Mouse (Mus musculus): Measurements from ENCODE around the gene Ksr1. TPM values are rescaled to one million over a fixed set of nuclear protein-coding genes. Genes with fewer than 3 reads are reported as not detected.

Gene Ksr1
- polyA plus RNA-seq, 1 experiment = 28.1 TPM

DNA sequence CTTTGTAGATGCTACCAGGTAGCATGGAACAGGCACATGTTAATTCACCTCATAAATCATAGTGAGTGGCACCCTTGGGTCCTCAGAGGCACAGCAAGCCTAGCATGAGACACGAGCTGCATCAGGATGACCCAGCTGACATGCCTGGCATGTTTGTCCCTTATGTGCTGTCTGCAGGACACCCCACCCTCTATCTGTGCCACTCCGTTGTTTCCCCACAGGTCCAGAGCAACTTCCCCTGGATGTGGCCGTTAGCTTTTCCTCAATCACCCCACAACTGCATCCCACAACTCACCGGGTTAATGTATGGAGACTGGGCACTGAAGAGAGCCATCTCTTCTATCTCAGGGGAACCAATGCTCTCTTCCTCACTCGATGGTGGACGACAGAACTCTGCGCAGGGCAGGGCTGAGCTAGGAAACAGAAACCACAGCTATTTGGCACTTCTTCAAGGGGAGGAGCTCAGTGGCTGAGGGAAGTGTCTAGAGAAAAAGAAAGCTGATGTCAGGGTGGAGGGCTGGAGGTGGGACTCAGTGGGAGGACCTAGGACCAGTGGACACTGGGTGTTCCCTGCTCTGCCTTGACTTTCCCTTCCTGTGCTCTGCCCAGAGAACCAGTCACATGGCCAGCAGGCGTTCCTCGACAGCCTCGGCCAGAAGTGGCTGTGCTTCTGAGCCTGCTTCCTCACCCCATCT, 161.6 kb downstream of the Ksr1 start, which contains the start of gene Lgals9:
Gene Lgals9, minus strand, starts transcription at position 464 of the 695 bp plus-strand sequence.
- H3K4me3 ChIP-seq (ENCODE audit: control insufficient read depth, insufficient read depth, low read length) = peak within 1 kb of the TSS; percentile 67
- peak; percentile 73 for DNase-seq

DNA sequence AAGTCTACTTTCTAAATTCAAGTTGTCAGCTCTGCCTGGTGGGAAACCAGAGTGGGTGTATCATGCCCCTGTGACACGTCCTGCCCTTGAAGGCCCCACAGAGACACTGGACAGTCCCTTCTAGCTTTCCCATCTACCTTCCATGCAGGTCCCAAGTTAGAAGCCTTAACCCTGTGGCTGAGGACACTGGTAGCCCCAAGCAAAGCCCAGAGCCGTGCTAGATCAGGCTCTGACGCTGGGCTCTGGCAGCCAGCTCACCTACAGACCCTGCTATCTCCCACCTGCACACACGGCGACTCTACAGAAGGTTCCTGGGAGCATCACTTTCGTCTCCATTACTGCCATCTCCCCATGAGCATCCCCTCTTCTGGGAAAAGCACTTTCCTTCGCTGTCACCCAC, 162.7 kb downstream of the Ksr1 start:
- Histone ChIP-seq H3K27me3 (ENCODE audit: control insufficient read depth, insufficient read depth, low read length) (no peaks in the 10 kb centered on the region), H3K27ac (ENCODE audit: control insufficient read depth, insufficient read depth, low read length) (peak overlapping the region; percentile 76), H3K4me1 (replicated peaks; ENCODE audit: control insufficient read depth, insufficient read depth, low read length) (peaks cover 30% of the 10 kb centered on the region), H3K36me3 (ENCODE audit: control insufficient read depth, insufficient read depth, low read length) (no peaks in the 10 kb centered on the region), H3K4me3 (ENCODE audit: control insufficient read depth, insufficient read depth, low read length) (peak overlapping the region; percentile 50)
- no peak for TF ChIP-seq CTCF (IDR thresholded peaks at IDR 0.05; ENCODE audit: borderline replicate concordance, control insufficient read depth, extremely low read depth, insufficient read depth, low read length, poor library complexity)
- 8% methylated on average over 7 of the region's 7 CpGs for WGBS
- DNase-seq = peak; percentile 35

More for the DNA sequence above, 161.6 kb downstream of the Ksr1 start, which contains the start of gene Lgals9:
- peak within 1 kb of the TSS; percentile 76 for H3K27ac ChIP-seq (ENCODE audit: control insufficient read depth, insufficient read depth, low read length)
- no peaks in the 10 kb centered on the region for H3K36me3 ChIP-seq (ENCODE audit: control insufficient read depth, insufficient read depth, low read length)
- 0% methylated on average over 10 of the region's 10 CpGs for WGBS
- peaks cover 29% of the 10 kb centered on the region for H3K4me1 ChIP-seq (replicated peaks; ENCODE audit: control insufficient read depth, insufficient read depth, low read length)
- TF ChIP-seq POLR2A (IDR thresholded peaks at IDR 0.05; ENCODE audit: control insufficient read depth, extremely low read depth, insufficient read depth, low read length, poor library complexity) (peak; percentile 54; the same call in 1 of the 2 replicates), CTCF (IDR thresholded peaks at IDR 0.05; ENCODE audit: borderline replicate concordance, control insufficient read depth, extremely low read depth, insufficient read depth, low read length, poor library complexity) (no peak)
- H3K27me3 ChIP-seq (ENCODE audit: control insufficient read depth, insufficient read depth, low read length) = no peaks in the 10 kb centered on the region

DNA sequence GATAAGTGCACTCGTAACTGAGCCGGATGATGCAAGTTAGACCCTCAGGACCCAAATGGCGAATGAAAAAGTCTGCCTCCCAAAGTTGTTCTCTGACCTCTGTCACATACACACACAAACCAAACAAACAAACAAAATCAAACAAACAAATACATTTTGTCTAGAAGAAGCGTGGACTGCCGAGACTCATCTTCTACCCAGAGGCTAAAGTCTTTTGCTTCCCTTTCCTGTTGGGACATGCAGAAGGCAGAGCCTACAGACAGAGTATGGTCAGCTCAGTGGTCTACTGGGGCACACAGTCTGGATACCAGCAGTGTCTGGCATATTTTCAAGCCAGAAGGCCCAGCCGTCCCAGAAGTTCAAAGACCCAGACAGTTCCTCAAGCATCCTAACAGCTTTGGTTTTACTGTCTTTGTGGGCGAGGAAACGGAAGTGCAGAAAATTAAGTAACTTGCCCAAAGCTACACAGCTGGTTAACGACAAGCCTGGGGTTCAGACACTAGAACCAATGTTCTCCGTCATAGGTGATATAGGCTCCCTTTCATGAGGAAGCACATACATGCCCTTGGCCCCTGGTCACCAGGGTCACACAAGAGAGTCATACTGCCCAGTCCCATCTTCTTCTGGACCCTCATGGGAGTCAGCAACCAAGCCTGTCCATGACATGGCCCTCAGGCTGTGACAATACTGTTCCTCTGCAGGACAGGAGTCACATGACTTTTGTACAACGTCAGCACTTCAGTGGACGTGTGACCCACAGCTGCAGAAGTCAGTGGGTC, 163.5 kb downstream of the Ksr1 start:
- DNase-seq = peak; percentile 52
- Histone ChIP-seq H3K36me3 (ENCODE audit: control insufficient read depth, insufficient read depth, low read length) (no peaks in the 10 kb centered on the region), H3K27ac (ENCODE audit: control insufficient read depth, insufficient read depth, low read length) (peak overlapping the region; percentile 76), H3K4me1 (replicated peaks; ENCODE audit: control insufficient read depth, insufficient read depth, low read length) (peaks cover 34% of the 10 kb centered on the region), H3K4me3 (ENCODE audit: control insufficient read depth, insufficient read depth, low read length) (peak overlapping the region; percentile 50), H3K27me3 (ENCODE audit: control insufficient read depth, insufficient read depth, low read length) (no peaks in the 10 kb centered on the region)
- no peak for TF ChIP-seq CTCF (IDR thresholded peaks at IDR 0.05; ENCODE audit: borderline replicate concordance, control insufficient read depth, extremely low read depth, insufficient read depth, low read length, poor library complexity)
- no peak for TF ChIP-seq POLR2A (IDR thresholded peaks at IDR 0.05; ENCODE audit: control insufficient read depth, extremely low read depth, insufficient read depth, low read length, poor library complexity)
- WGBS = 5% methylated on average over 12 of the region's 12 CpGs

DNA sequence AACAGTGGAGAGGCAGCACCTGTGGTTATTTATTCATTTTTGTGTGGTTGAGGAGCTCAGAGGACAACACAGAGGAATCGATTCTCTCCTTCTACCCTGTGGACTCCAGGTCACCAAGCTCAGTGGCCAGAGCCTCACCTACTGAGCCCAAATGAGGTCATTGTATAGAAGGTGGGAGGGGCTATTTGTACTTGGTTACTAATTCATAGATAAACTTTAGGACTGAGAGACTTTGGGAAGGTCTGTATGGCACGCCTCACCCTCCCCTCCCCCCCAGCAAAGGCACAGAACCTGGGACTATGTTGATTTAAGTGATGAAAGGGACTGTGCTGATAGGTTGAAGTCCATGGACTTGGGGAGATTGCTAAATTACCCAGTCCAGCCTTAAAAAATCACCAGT, 164.2 kb downstream of the Ksr1 start:
- Histone ChIP-seq H3K4me3 (ENCODE audit: control insufficient read depth, insufficient read depth, low read length) (no peak overlapping the region), H3K27ac (ENCODE audit: control insufficient read depth, insufficient read depth, low read length) (no peak overlapping the region)
- WGBS = 39% methylated on average over 2 of the region's 2 CpGs

DNA sequence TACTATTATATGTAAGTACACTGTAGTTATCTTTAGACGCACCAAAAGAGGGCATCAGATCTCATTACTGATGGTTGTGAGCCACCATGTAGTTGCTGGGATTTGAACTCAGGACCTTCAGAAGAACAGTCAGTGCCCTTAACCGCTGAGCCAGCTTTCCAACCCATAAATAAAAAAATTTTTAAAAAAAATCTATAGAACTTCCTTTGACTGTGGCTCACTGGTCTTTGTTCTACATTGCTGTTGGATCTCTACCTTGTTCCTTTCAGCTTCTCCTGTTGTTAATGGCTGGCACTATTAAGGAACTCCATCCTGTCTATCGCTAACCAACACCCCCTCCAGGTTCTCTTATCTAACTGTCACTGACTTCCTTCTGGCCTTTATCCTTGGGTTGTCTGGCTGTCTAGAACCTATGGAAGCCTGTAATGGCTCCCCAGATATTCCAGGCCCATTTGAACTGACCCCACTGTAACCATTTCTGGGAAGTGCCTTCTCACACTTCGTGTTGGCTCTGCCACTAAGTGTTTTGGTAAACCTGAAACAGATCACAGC, 166.0 kb downstream of the Ksr1 start:
- peaks cover 32% of the 10 kb centered on the region for H3K4me1 ChIP-seq (replicated peaks; ENCODE audit: control insufficient read depth, insufficient read depth, low read length)
- no peak overlapping the region for H3K27ac ChIP-seq (ENCODE audit: control insufficient read depth, insufficient read depth, low read length)
- TF ChIP-seq CTCF (IDR thresholded peaks at IDR 0.05; ENCODE audit: borderline replicate concordance, control insufficient read depth, extremely low read depth, insufficient read depth, low read length, poor library complexity) = no peak
- TF ChIP-seq POLR2A (IDR thresholded peaks at IDR 0.05; ENCODE audit: control insufficient read depth, extremely low read depth, insufficient read depth, low read length, poor library complexity) = no peak
- no peaks in the 10 kb centered on the region for H3K27me3 ChIP-seq (ENCODE audit: control insufficient read depth, insufficient read depth, low read length)
- no peak for DNase-seq
- peaks cover 18% of the 10 kb centered on the region for H3K36me3 ChIP-seq (ENCODE audit: control insufficient read depth, insufficient read depth, low read length)
- H3K4me3 ChIP-seq (ENCODE audit: control insufficient read depth, insufficient read depth, low read length) = no peak overlapping the region
- 77% methylated on average over 4 of the region's 4 CpGs for WGBS

More for the DNA sequence above, 164.2 kb downstream of the Ksr1 start:
- no peaks in the 10 kb centered on the region for H3K36me3 ChIP-seq (ENCODE audit: control insufficient read depth, insufficient read depth, low read length)
- H3K27me3 ChIP-seq (ENCODE audit: control insufficient read depth, insufficient read depth, low read length) = no peaks in the 10 kb centered on the region
- no peak for DNase-seq
- TF ChIP-seq POLR2A (IDR thresholded peaks at IDR 0.05; ENCODE audit: control insufficient read depth, extremely low read depth, insufficient read depth, low read length, poor library complexity) = no peak
- TF ChIP-seq CTCF (IDR thresholded peaks at IDR 0.05; ENCODE audit: borderline replicate concordance, control insufficient read depth, extremely low read depth, insufficient read depth, low read length, poor library complexity) = no peak
- H3K4me1 ChIP-seq (replicated peaks; ENCODE audit: control insufficient read depth, insufficient read depth, low read length) = peaks cover 34% of the 10 kb centered on the region
